Mouse (Mus musculus) layer of hippocampus, adult 18-20 months (tissue): ENCODE data around the gene Ifi203. TPM values are rescaled to one million over a fixed set of nuclear protein-coding genes. Genes with fewer than 3 reads are reported as not detected.
"Not testable (repeated sequence)": the region's sequence is repeated elsewhere in the genome, so short reads cannot be mapped to it uniquely, and the experiment has no call there.

Experiments
- DNase-seq, 2 experiments: peaks; one replicate each; pipeline ENCODE4 v3.0.0; 2022; ENCODE audit warnings: low spot score in 2 of 2
- long read RNA-seq: library from polyadenylated mRNA; stranded (forward); transcript quantifications from one replicate; pipeline ENCODE4 v2.0.0, GENCODE M21; 2021
- total RNA-seq, 2 experiments: library from RNA; stranded (reverse); gene quantifications; 2 replicates each; pipeline ENCODE4 v1.2.3; 2021

Ifi203 gene
- 1 to 10 TPM; 4.0 to 5.0 TPM for total RNA-seq
- long read RNA-seq, partial matches to known transcripts: 1 of 1 reads
- long read RNA-seq, other reads (novel, unspliced or antisense): 0 of 1 reads

- DNase-seq: not testable (repeated sequence)
These were observed at the start of gene Ifi203, which contains the start of gene Mndal for GRCm38 (mm10) chr1:173941924-173942779. Gene Ifi203 (minus strand): TSS chr1:173942672. Gene Mndal (minus strand): TSS chr1:173942491.

- not testable (repeated sequence) for DNase-seq
These were observed 40.3 kb upstream of the Ifi203 start, which contains the start of gene Ifi202b for GRCm38 (mm10) chr1:173982694-173983305. Gene Ifi202b (minus strand): TSS chr1:173982744.

- DNase-seq: not testable (repeated sequence)
These were observed 38.6 kb upstream of the Ifi203 start for GRCm38 (mm10) chr1:173981038-173981437.

- DNase-seq: no peak
These were observed 35.1 kb upstream of the Ifi203 start for GRCm38 (mm10) chr1:173977622-173978021.

GRCm38 (mm10) chr1:173973111-173973510, 30.6 kb upstream of the Ifi203 start:
- peak in 1 of 2 experiments; percentile 10 for DNase-seq

- not testable (repeated sequence) for DNase-seq
These were observed 19.0 kb upstream of the Ifi203 start for GRCm38 (mm10) chr1:173961491-173961890.

- DNase-seq: not testable (repeated sequence)
These were observed 17.5 kb upstream of the Ifi203 start for GRCm38 (mm10) chr1:173959998-173960397.

- not testable (repeated sequence) for DNase-seq
These were observed 13.5 kb upstream of the Ifi203 start for GRCm38 (mm10) chr1:173955839-173956527.

GRCm38 (mm10) chr1:173955071-173955796, 12.8 kb upstream of the Ifi203 start:
- DNase-seq: no peak

- no peak for DNase-seq
These were observed 11.1 kb upstream of the Ifi203 start for GRCm38 (mm10) chr1:173953563-173953962.

- not testable (repeated sequence) for DNase-seq
These were observed 6.6 kb upstream of the Ifi203 start for GRCm38 (mm10) chr1:173949044-173949443.

GRCm38 (mm10) chr1:173942780-173943066, 251 bp upstream of the Ifi203 start:
- peak; percentile 68 to 75 for DNase-seq

- DNase-seq: not testable (repeated sequence)
These were observed 950 bp downstream of the Ifi203 start for GRCm38 (mm10) chr1:173941522-173941921.

GRCm38 (mm10) chr1:173919279-173919678, 23.2 kb downstream of the Ifi203 start:
- not testable (repeated sequence) for DNase-seq

- DNase-seq: no peak
These were observed 27.9 kb downstream of the Ifi203 start for GRCm38 (mm10) chr1:173914559-173914958.

- not testable (repeated sequence) for DNase-seq
These were observed 29.1 kb downstream of the Ifi203 start for GRCm38 (mm10) chr1:173913256-173913791.

- DNase-seq: not testable (repeated sequence)
These were observed 29.8 kb downstream of the Ifi203 start, which contains the start of gene Ifi211 for GRCm38 (mm10) chr1:173912548-173913255. Gene Ifi211 (minus strand): TSS chr1:173913046.

- no peak for DNase-seq
These were observed 30.5 kb downstream of the Ifi203 start for GRCm38 (mm10) chr1:173911808-173912464.

GRCm38 (mm10) chr1:173908390-173908789, 34.1 kb downstream of the Ifi203 start:
- not testable (repeated sequence) for DNase-seq
